Mouse (Mus musculus) kidney, postnatal 0 days (tissue): ENCODE measurements around the gene H2-M1. TPM values are rescaled to one million over a fixed set of nuclear protein-coding genes. Genes with fewer than 3 reads are reported as not detected.

Source experiments
- ATAC-seq: fragments of 200-750 bp; cut with Nextera tagmentation; replicated peaks from 2 replicates; pipeline ENCODE4 v1.8.0; 2017; ENCODE audit warnings: low read depth, moderate number of reproducible peaks, moderate TSS enrichment, moderate library complexity; ENCODE audit not compliant: low FRiP score
- DNase-seq: peaks from one replicate; pipeline ENCODE4 v3.0.0-alpha.2; 2016; ENCODE audit warnings: low spot score
- H3K27ac ChIP-seq: fragments of 300-500 bp; sonication (generic); 2 replicates; pipeline ENCODE4 v1.5.1; 2014; ENCODE audit warnings: mild to moderate bottlenecking
- H3K27me3 ChIP-seq: fragments of 300-500 bp; sonication (generic); 2 replicates; pipeline ENCODE4 v1.6.1; 2014; ENCODE audit warnings: low read length, mixed read lengths; ENCODE audit not compliant: insufficient read depth
- H3K36me3 ChIP-seq: fragments of 300-500 bp; sonication (generic); 2 replicates; pipeline ENCODE4 v1.6.1; 2014; ENCODE audit warnings: low read length, mixed read lengths; ENCODE audit not compliant: insufficient read depth
- H3K4me1 ChIP-seq: fragments of 300-500 bp; sonication (generic); replicated peaks from 2 replicates; pipeline ENCODE4 v1.6.1; 2014; ENCODE audit warnings: antibody characterized with exemption, low read length, mixed read lengths; ENCODE audit not compliant: insufficient read depth
- H3K4me2 ChIP-seq: fragments of 300-500 bp; sonication (generic); 2 replicates; pipeline ENCODE4 v1.6.1; 2014; ENCODE audit warnings: mild to moderate bottlenecking, low read length, moderate library complexity, mixed read lengths
- H3K4me3 ChIP-seq: fragments of 300-500 bp; sonication (generic); replicated peaks from 2 replicates; pipeline ENCODE4 v1.5.1; 2014; ENCODE audit warnings: low read depth, low read length
- H3K9ac ChIP-seq: fragments of 300-500 bp; sonication (generic); 2 replicates; pipeline ENCODE4 v1.6.1; 2014; ENCODE audit warnings: low read depth, low read length
- H3K9me3 ChIP-seq: fragments of 300-500 bp; sonication (generic); replicated peaks from 2 replicates; pipeline ENCODE4 v1.6.1; 2016; ENCODE audit warnings: low read length, inconsistent platforms, mixed read lengths
- CTCF ChIP-seq: IDR thresholded peaks from 2 replicates; pipeline ENCODE4 v1.5.1; 2016; ENCODE audit warnings: antibody characterized with exemption, low read depth, mild to moderate bottlenecking, moderate library complexity
- WGBS: fragments of 180-500 bp; shearing (Covaris S2); extraction: QIAGEN DNeasy Blood & Tissue Kit; methylation state at CpG from one replicate; pipeline ENCODE4 v1.1.7; 2014; 5-methylcytosine and 5-hydroxymethylcytosine counted together
- polyA plus RNA-seq: library from polyadenylated mRNA; unstranded; fragments of >200 nt; fragmentation: Nextera tagmentation; extraction: Ambion mirVana; gene quantifications from 2 replicates; pipeline ENCODE4 v1.2.1, GENCODE M21; 2015

H2-M1 gene
- not detected in 2 replicates for polyA plus RNA-seq

- Histone ChIP-seq H3K36me3 (no peaks in the 10 kb centered on the region), H3K4me3 (no peak within 1 kb of the TSS), H3K4me1 (no peaks in the 10 kb centered on the region), H3K27ac (no peak within 1 kb of the TSS), H3K9me3 (no peaks in the 10 kb centered on the region), H3K27me3 (no peaks in the 10 kb centered on the region), H3K4me2 (no peak within 1 kb of the TSS), H3K9ac (no peak within 1 kb of the TSS)
- ATAC-seq = no peak
- 79% methylated on average over 3 of the region's 3 CpGs for WGBS
- TF ChIP-seq CTCF = no peak
- DNase-seq = no peak
Measured at GRCm38 (mm10) chr17:36672119-36672518, at the start of gene H2-M1. Gene H2-M1, minus strand, starts transcription at chr17:36672219.

- DNase-seq = no peak
- Histone ChIP-seq H3K27me3 (no peaks in the 10 kb centered on the region), H3K4me3 (no peak overlapping the region), H3K4me1 (no peaks in the 10 kb centered on the region), H3K4me2 (no peak overlapping the region), H3K27ac (no peak overlapping the region), H3K9me3 (no peaks in the 10 kb centered on the region), H3K36me3 (no peaks in the 10 kb centered on the region), H3K9ac (no peak overlapping the region)
- WGBS = 77% methylated on average over 2 of the region's 2 CpGs
- TF ChIP-seq CTCF = no peak
- ATAC-seq = no peak
Measured at GRCm38 (mm10) chr17:36697693-36698092, 25.7 kb upstream of the H2-M1 start.

- 90% methylated on average over 3 of the region's 3 CpGs for WGBS
- ATAC-seq = no peak
Measured at GRCm38 (mm10) chr17:36642566-36642965, 29.5 kb downstream of the H2-M1 start, which contains the start of gene H2-M9. Gene H2-M9, minus strand, starts transcription at chr17:36642666.

More at GRCm38 (mm10) chr17:36642566-36642965, 29.5 kb downstream of the H2-M1 start, which contains the start of gene H2-M9:
- Histone ChIP-seq H3K27ac (no peak within 1 kb of the TSS), H3K4me2 (no peak within 1 kb of the TSS), H3K9me3 (no peaks in the 10 kb centered on the region), H3K9ac (no peak within 1 kb of the TSS), H3K4me1 (no peaks in the 10 kb centered on the region), H3K27me3 (no peaks in the 10 kb centered on the region), H3K36me3 (no peaks in the 10 kb centered on the region), H3K4me3 (no peak within 1 kb of the TSS)
- no peak for DNase-seq
- no peak for TF ChIP-seq CTCF

Other genes with a start within 250 kb of the H2-M1 start
- gene H2-M10.4, start 209.9 kb downstream of the H2-M1 start, polyA plus RNA-seq = not detected in 2 replicates
- not detected in 2 replicates for gene H2-M11, start 125.1 kb downstream of the H2-M1 start, polyA plus RNA-seq
- not detected in 2 replicates for gene H2-M9, start 29.6 kb downstream of the H2-M1 start, polyA plus RNA-seq
- not detected in 2 replicates for gene H2-M10.5, start 100.7 kb upstream of the H2-M1 start, polyA plus RNA-seq
- gene H2-M10.6, start 140.0 kb upstream of the H2-M1 start, polyA plus RNA-seq = not detected in 2 replicates
- gene Trim26, start 164.9 kb upstream of the H2-M1 start, polyA plus RNA-seq = 33.2 and 33.6 TPM in 2 replicates
- 0.08 TPM in 1 of 2 replicates, not detected in the other for gene Trim15, start 195.0 kb upstream of the H2-M1 start, polyA plus RNA-seq
- 0.34 and 0.43 TPM in 2 replicates for gene Trim10, start 197.4 kb upstream of the H2-M1 start, polyA plus RNA-seq
- gene Trim40, start 217.9 kb upstream of the H2-M1 start, polyA plus RNA-seq = not detected in 2 replicates
- gene Trim31, start 225.9 kb upstream of the H2-M1 start, polyA plus RNA-seq = not detected in 2 replicates